Mouse (Mus musculus): ENCODE results near the gene Cldn4. TPM values are rescaled to one million over a fixed set of nuclear protein-coding genes. Genes with fewer than 3 reads are reported as not detected.
"Not testable (repeated sequence)": the region's sequence is repeated elsewhere in the genome, so short reads cannot be mapped to it uniquely, and the experiment has no call there.

The Cldn4 gene
- polyA plus RNA-seq, 1 experiment from 2014 or later = not detected

DNA sequence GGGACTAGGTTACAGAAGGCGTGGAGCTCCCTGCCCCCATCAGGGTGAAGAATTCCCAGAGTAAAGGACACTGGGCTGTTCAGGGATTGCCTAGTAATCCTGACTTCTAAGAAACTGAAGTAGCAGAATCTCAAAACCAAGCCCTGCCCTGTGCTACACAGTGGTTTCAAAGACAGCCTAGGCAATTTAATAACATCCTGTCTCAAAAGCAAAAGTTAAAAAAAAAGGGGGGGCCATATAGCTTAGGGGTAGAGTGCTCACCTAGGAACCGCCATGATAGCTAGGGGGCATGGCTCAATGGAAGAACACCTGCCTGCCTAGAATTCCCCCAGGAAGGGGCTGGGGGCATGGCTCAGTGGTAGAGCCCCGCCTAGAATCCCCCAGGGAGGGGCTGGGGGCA is 7.7 kb downstream of the Cldn4 start:
- Histone ChIP-seq H3K27me3 (replicated peaks) (no peaks in the 10 kb centered on the region), H3K4me3 (no peak overlapping the region), H3K27ac (no peak overlapping the region), H3K9me3 (no peaks in the 10 kb centered on the region), H3K9ac (no peak overlapping the region), H3K4me1 (no peaks in the 10 kb centered on the region), H3K4me2 (no peak overlapping the region), H3K36me3 (replicated peaks) (no peaks in the 10 kb centered on the region)
- ATAC-seq (replicated peaks) = no peak
- WGBS = 67% methylated on average over 3 of the region's 3 CpGs

GRCm38 (mm10) chr5:134936626-134937185 is 10.0 kb downstream of the Cldn4 start:
- Histone ChIP-seq H3K9me3 (no peaks in the 10 kb centered on the region), H3K27me3 (replicated peaks) (no peaks in the 10 kb centered on the region), H3K9ac (no peak overlapping the region), H3K36me3 (replicated peaks) (no peaks in the 10 kb centered on the region), H3K4me2 (no peak overlapping the region), H3K4me1 (peaks cover 6% of the 10 kb centered on the region; the same call in 1 of the 2 replicates), H3K4me3 (no peak overlapping the region), H3K27ac (no peak overlapping the region)
- 95% methylated on average over 6 of the region's 6 CpGs for WGBS
- no peak for ATAC-seq (replicated peaks)

DNA sequence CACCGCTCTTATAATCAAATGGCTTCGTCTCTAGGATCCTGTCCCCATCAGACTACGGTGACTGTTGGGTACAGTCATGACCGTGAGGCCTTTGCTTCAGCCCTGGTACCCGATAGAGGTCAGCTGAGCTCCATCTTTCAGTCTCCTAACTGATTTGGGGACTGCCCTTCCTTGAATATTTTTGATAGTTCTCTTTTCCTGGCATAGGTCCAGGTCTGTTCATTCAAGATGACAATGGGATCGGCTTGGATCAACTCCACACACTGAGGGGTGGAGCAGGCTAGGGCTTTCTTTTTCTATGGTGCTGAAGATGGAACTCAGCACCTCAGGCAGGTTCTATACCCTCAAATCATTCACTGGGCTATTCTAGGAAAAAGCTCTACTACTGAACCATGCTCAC is 10.7 kb downstream of the Cldn4 start:
- no peak overlapping the region for H3K4me3 ChIP-seq
- ATAC-seq (replicated peaks) = no peak
- WGBS = 93% methylated on average over 6 of the region's 6 CpGs
- no peak overlapping the region for H3K4me2 ChIP-seq
- H3K27me3 ChIP-seq (replicated peaks) = no peaks in the 10 kb centered on the region
- H3K9ac ChIP-seq = no peak overlapping the region
- H3K4me1 ChIP-seq = peaks cover 6% of the 10 kb centered on the region; the same call in 1 of the 2 replicates
- no peaks in the 10 kb centered on the region for H3K36me3 ChIP-seq (replicated peaks)
- H3K9me3 ChIP-seq = no peaks in the 10 kb centered on the region
- H3K27ac ChIP-seq = no peak overlapping the region

GRCm38 (mm10) chr5:134934666-134935065 is 12.1 kb downstream of the Cldn4 start:
- Histone ChIP-seq H3K4me3 (no peak overlapping the region), H3K9me3 (no peaks in the 10 kb centered on the region), H3K36me3 (replicated peaks) (no peaks in the 10 kb centered on the region), H3K9ac (no peak overlapping the region), H3K27ac (no peak overlapping the region), H3K27me3 (replicated peaks) (no peaks in the 10 kb centered on the region), H3K4me1 (peaks cover 6% of the 10 kb centered on the region; the same call in 1 of the 2 replicates), H3K4me2 (no peak overlapping the region)
- WGBS = 90% methylated on average over 3 of the region's 3 CpGs
- ATAC-seq (replicated peaks) = no peak

DNA sequence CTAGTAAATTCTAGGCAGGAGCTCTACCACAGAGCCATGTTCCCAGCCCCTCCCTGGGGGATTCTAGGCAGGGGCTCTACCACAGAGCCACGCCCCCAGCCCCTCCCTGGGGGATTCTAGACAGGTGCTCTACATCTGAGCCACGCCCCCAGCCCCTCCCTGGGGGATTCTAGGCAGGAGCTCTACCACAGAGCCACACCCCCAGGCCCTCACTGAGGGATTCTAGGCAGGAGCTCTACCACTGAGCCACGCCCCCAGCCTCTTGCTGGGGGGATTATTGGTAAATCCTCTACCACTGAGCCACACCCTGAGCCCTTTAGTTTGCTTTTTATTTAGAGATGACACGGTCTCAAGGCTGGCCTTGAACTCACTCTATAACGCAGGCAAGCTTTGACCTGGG is 13.0 kb downstream of the Cldn4 start:
- not testable (repeated sequence) for H3K9me3 ChIP-seq; ATAC-seq (replicated peaks); H3K4me2 ChIP-seq; H3K36me3 ChIP-seq (replicated peaks); H3K27me3 ChIP-seq (replicated peaks); H3K4me3 ChIP-seq; H3K9ac ChIP-seq; H3K4me1 ChIP-seq; H3K27ac ChIP-seq
- WGBS = 87% methylated on average over 5 of the region's 5 CpGs

DNA sequence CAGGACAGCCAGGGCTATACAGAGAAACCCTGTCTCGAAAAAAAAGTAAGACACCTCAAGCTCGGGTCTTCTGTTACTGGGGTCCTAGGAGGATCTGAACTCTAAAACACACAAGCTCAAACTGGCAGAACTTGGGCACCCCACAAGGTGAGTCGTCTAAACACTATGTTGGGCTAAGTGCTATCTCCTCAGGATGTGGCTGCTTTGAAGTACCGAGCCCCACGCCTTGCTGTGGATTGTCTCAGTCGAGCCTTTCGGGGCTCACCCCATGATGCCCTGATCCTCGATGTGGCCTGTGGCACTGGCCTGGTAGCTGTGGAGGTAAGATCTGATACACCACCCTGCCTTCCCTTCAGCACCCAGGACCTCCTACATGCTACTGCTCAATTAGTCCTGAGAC is 13.5 kb downstream of the Cldn4 start:
- Histone ChIP-seq H3K9me3 (no peaks in the 10 kb centered on the region), H3K27me3 (replicated peaks) (no peaks in the 10 kb centered on the region), H3K4me3 (no peak overlapping the region), H3K36me3 (replicated peaks) (no peaks in the 10 kb centered on the region), H3K9ac (no peak overlapping the region), H3K4me2 (0 out of 2 replicates have a peak overlapping the region, but pooled peaks have one; percentile 95), H3K4me1 (peaks cover 6% of the 10 kb centered on the region; the same call in 1 of the 2 replicates), H3K27ac (no peak overlapping the region)
- WGBS = 95% methylated on average over 8 of the region's 8 CpGs
- no peak for ATAC-seq (replicated peaks)

GRCm38 (mm10) chr5:134932903-134933276 is 13.8 kb downstream of the Cldn4 start:
- 49% methylated on average over 9 of the region's 9 CpGs for WGBS
- H3K27ac ChIP-seq = no peak overlapping the region
- H3K4me1 ChIP-seq = peaks cover 6% of the 10 kb centered on the region; the same call in 1 of the 2 replicates
- H3K9ac ChIP-seq = peak overlapping the region; percentile 72; the same call in 1 of the 2 replicates
- peak; percentile 44 for ATAC-seq (replicated peaks)
- peak overlapping the region; percentile 63 for H3K4me3 ChIP-seq
- H3K36me3 ChIP-seq (replicated peaks) = no peaks in the 10 kb centered on the region
- peak overlapping the region; percentile 95 for H3K4me2 ChIP-seq
- no peaks in the 10 kb centered on the region for H3K27me3 ChIP-seq (replicated peaks)
- no peaks in the 10 kb centered on the region for H3K9me3 ChIP-seq

- Histone ChIP-seq H3K27ac (0 out of 2 replicates have a peak within 1 kb of the TSS, but pooled peaks have one; percentile 18), H3K9me3 (no peaks in the 10 kb centered on the region), H3K36me3 (replicated peaks) (no peaks in the 10 kb centered on the region), H3K4me1 (peaks cover 6% of the 10 kb centered on the region; the same call in 1 of the 2 replicates), H3K9ac (peak within 1 kb of the TSS; percentile 72), H3K4me3 (peak within 1 kb of the TSS; percentile 63), H3K27me3 (replicated peaks) (no peaks in the 10 kb centered on the region), H3K4me2 (peak within 1 kb of the TSS; percentile 95)
- under 1% methylated on average over 41 of the region's 41 CpGs for WGBS
- ATAC-seq (replicated peaks) = peak; percentile 96
These were observed 14.4 kb downstream of the Cldn4 start, which contains the start of gene Mettl27 for GRCm38 (mm10) chr5:134932179-134932902. Gene Mettl27 (plus strand): TSS chr5:134932368.

- no peak overlapping the region for H3K27ac ChIP-seq
- no peaks in the 10 kb centered on the region for H3K27me3 ChIP-seq (replicated peaks)
- H3K4me2 ChIP-seq = no peak overlapping the region
- H3K9ac ChIP-seq = no peak overlapping the region
- 80% methylated on average over 2 of the region's 2 CpGs for WGBS
- no peak overlapping the region for H3K4me3 ChIP-seq
- no peaks in the 10 kb centered on the region for H3K36me3 ChIP-seq (replicated peaks)
- peaks cover 6% of the 10 kb centered on the region; the same call in 1 of the 2 replicates for H3K4me1 ChIP-seq
- H3K9me3 ChIP-seq = no peaks in the 10 kb centered on the region
- ATAC-seq (replicated peaks) = no peak
These were observed 16.7 kb downstream of the Cldn4 start for GRCm38 (mm10) chr5:134929988-134930387.

GRCm38 (mm10) chr5:134926726-134927125 is 20.0 kb downstream of the Cldn4 start:
- no peak overlapping the region for H3K4me2 ChIP-seq
- no peaks in the 10 kb centered on the region for H3K9me3 ChIP-seq
- no peak for ATAC-seq (replicated peaks)
- H3K4me1 ChIP-seq = no peaks in the 10 kb centered on the region
- H3K27me3 ChIP-seq (replicated peaks) = no peaks in the 10 kb centered on the region
- 87% methylated on average over 4 of the region's 4 CpGs for WGBS
- H3K27ac ChIP-seq = no peak overlapping the region
- no peaks in the 10 kb centered on the region for H3K36me3 ChIP-seq (replicated peaks)
- no peak overlapping the region for H3K9ac ChIP-seq
- no peak overlapping the region for H3K4me3 ChIP-seq

- no peak for ATAC-seq (replicated peaks)
These were observed 23.6 kb downstream of the Cldn4 start for GRCm38 (mm10) chr5:134923141-134923540.

GRCm38 (mm10) chr5:134921106-134921505 is 25.6 kb downstream of the Cldn4 start:
- Histone ChIP-seq H3K4me3 (no peak overlapping the region), H3K27me3 (replicated peaks) (no peaks in the 10 kb centered on the region), H3K9ac (no peak overlapping the region), H3K9me3 (no peaks in the 10 kb centered on the region), H3K4me2 (no peak overlapping the region), H3K4me1 (no peaks in the 10 kb centered on the region), H3K36me3 (replicated peaks) (no peaks in the 10 kb centered on the region), H3K27ac (no peak overlapping the region)
- no peak for ATAC-seq (replicated peaks)
- 89% methylated on average over 8 of the region's 8 CpGs for WGBS

More at GRCm38 (mm10) chr5:134923141-134923540, 23.6 kb downstream of the Cldn4 start:
- Histone ChIP-seq H3K36me3 (replicated peaks) (no peaks in the 10 kb centered on the region), H3K9me3 (no peaks in the 10 kb centered on the region), H3K9ac (no peak overlapping the region), H3K27ac (no peak overlapping the region), H3K4me2 (no peak overlapping the region), H3K4me3 (no peak overlapping the region), H3K27me3 (replicated peaks) (no peaks in the 10 kb centered on the region), H3K4me1 (no peaks in the 10 kb centered on the region)
- WGBS = 60% methylated on average over 6 of the region's 6 CpGs
